Mouse (Mus musculus) lung, embryonic 14.5 days (tissue): ENCODE measurements around the gene Ppp4r3b. TPM values are rescaled to one million over a fixed set of nuclear protein-coding genes. Genes with fewer than 3 reads are reported as not detected.

Source experiments
- ATAC-seq: fragments of 200-750 bp; cut with Nextera tagmentation; 2 replicates; pipeline ENCODE4 v1.8.0; 2017; ENCODE audit warnings: mild to moderate bottlenecking, moderate TSS enrichment, moderate library complexity; ENCODE audit not compliant: insufficient read depth
- DNase-seq: peaks from one replicate; pipeline ENCODE4 v3.0.0-alpha.2; 2015
- H3K27ac ChIP-seq: fragments of 300-500 bp; sonication (generic); 2 replicates; pipeline ENCODE4 v1.5.1; 2014; ENCODE audit warnings: low read depth, mild to moderate bottlenecking, moderate library complexity
- H3K27me3 ChIP-seq: fragments of 300-500 bp; sonication (generic); 2 replicates; pipeline ENCODE4 v1.6.1; 2014; ENCODE audit warnings: low read length, control low read depth; ENCODE audit not compliant: insufficient read depth
- H3K36me3 ChIP-seq: fragments of 300-500 bp; sonication (generic); 2 replicates; pipeline ENCODE4 v1.6.1; 2014; ENCODE audit warnings: control low read depth; ENCODE audit not compliant: insufficient read depth
- H3K4me1 ChIP-seq: fragments of 300-500 bp; sonication (generic); 2 replicates; pipeline ENCODE4 v1.6.1; 2014; ENCODE audit warnings: antibody characterized with exemption, control low read depth; ENCODE audit not compliant: insufficient read depth
- H3K4me2 ChIP-seq: fragments of 300-500 bp; sonication (generic); 2 replicates; pipeline ENCODE4 v1.6.1; 2014; ENCODE audit warnings: mild to moderate bottlenecking
- H3K4me3 ChIP-seq: fragments of 300-500 bp; sonication (generic); 2 replicates; pipeline ENCODE4 v1.5.1; 2014; ENCODE audit warnings: low read depth, low read length
- H3K9ac ChIP-seq: fragments of 300-500 bp; sonication (generic); 2 replicates; pipeline ENCODE4 v1.6.1; 2014
- H3K9me3 ChIP-seq: fragments of 300-500 bp; sonication (generic); 2 replicates; pipeline ENCODE4 v1.6.1; 2016; ENCODE audit warnings: low read depth, low read length, control low read depth
- CTCF ChIP-seq: IDR thresholded peaks from 2 replicates; pipeline ENCODE4 v1.5.1; 2016; ENCODE audit warnings: antibody characterized with exemption, low read depth
- WGBS: fragments of 180-500 bp; shearing (Covaris S2); extraction: QIAGEN DNeasy Blood & Tissue Kit; methylation state at CpG from one replicate; pipeline ENCODE4 v1.1.7; 2014; 5-methylcytosine and 5-hydroxymethylcytosine counted together
- polyA plus RNA-seq: library from polyadenylated mRNA; unstranded; fragments of >200 nt; fragmentation: Nextera tagmentation; extraction: Ambion mirVana; gene quantifications from 2 replicates; pipeline ENCODE4 v1.2.1, GENCODE M21; 2014

Gene Ppp4r3b
- polyA plus RNA-seq, 1 experiment from 2014 or later = 84.6 TPM

DNA sequence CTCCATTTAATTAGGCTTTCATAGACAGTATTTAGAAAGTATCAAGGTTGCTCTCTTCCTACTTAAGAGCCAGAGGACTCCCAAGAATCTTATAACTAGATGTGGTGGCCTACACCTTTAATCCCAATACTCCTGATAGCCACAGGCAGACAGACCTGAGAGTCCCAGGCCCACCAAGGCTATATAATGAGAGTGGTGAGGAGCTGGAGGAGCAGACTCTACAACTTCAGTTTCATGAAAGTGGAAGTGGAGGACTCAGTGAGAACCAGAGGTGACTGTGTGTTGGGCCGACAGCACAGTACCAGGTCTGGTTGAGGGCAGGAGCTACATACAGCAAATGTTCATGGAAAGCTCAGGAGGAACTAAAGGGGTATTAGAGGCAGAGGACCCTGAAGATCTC lies 75.0 kb downstream of the Ppp4r3b start:
- Histone ChIP-seq H3K4me1 (peaks cover 7% of the 10 kb centered on the region; the same call in 1 of the 2 replicates), H3K27ac (no peak overlapping the region), H3K9me3 (no peaks in the 10 kb centered on the region), H3K4me2 (peak overlapping the region; percentile 84), H3K36me3 (peaks cover 8% of the 10 kb centered on the region), H3K9ac (no peak overlapping the region), H3K4me3 (peak overlapping the region; percentile 59), H3K27me3 (no peaks in the 10 kb centered on the region)
- ATAC-seq = peak; percentile 19; the same call in 1 of the 2 replicates
- TF ChIP-seq CTCF = no peak
- WGBS = 100% methylated on average over 1 of the region's 1 CpGs
- no peak for DNase-seq

DNA sequence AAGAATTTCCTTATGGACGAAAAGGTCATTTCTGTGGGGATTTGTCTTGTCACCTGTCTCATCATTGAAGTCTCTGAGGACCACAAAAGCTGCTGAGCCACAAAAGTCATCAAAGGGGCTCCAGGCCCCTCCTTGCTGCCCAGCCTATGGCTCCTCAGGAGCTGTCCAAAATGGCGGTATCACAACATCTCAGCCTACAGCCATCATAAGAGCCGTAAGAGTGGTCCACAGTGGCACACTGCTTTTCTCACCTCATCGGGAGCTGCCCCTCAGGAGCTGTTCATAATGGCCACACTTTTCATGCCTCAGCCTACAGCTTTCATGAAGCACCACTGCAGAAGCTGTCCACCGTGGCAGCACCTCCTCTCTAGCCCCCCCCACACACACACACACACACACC lies 75.7 kb downstream of the Ppp4r3b start:
- H3K27me3 ChIP-seq = no peaks in the 10 kb centered on the region
- no peak overlapping the region for H3K4me2 ChIP-seq
- H3K9ac ChIP-seq = no peak overlapping the region
- ATAC-seq (no peak), DNase-seq (no peak)
- no peak overlapping the region for H3K27ac ChIP-seq
- H3K4me3 ChIP-seq = no peak overlapping the region
- H3K36me3 ChIP-seq = peaks cover 4% of the 10 kb centered on the region; the same call in 1 of the 2 replicates
- WGBS = 98% methylated on average over 5 of the region's 5 CpGs
- peaks cover 7% of the 10 kb centered on the region; the same call in 1 of the 2 replicates for H3K4me1 ChIP-seq
- no peaks in the 10 kb centered on the region for H3K9me3 ChIP-seq
- no peak for TF ChIP-seq CTCF

DNA sequence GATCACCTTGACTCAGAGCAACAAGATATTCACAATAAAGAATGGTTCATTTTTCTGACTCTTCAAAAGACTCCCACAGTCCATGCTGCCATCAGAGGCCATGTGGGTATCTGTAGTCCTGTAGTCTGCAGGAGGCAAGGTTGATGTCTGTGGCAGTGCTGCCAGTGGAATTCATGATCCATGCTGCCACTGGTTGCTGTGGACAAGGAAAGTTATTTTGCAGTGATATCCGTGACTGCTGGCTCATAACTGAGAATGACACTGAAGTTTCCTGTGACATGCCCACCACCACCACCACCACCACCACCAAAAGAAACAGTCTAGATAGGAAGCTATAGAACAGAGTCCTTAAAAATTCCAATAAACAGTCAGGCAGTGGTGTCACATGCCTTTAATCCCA lies 82.0 kb downstream of the Ppp4r3b start:
- DNase-seq (no peak), ATAC-seq (no peak)
- TF ChIP-seq CTCF = no peak
- Histone ChIP-seq H3K27ac (no peak overlapping the region), H3K9ac (no peak overlapping the region), H3K9me3 (no peaks in the 10 kb centered on the region), H3K36me3 (no peaks in the 10 kb centered on the region), H3K4me1 (no peaks in the 10 kb centered on the region), H3K27me3 (no peaks in the 10 kb centered on the region), H3K4me3 (no peak overlapping the region), H3K4me2 (no peak overlapping the region)
- 77% methylated on average over 1 of the region's 1 CpGs for WGBS

DNA sequence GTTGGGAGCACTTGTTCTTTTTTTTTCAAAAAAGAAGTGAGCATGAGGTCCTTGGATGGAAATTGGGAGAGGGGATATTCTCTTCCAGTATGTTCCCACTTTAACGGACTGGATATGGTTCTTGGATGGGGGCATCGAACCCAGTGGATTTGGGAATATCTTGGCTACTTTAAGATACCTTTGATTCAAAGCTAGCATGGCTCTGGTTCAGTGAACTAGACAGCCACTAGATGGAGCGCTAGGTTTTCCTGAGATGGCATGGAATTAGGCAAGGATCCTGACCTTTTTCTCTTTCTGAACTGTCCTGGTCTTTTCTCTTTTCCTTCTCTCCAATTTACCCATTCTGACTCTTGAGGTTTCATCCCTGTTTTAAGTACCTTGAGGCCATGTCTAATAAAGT lies 95.1 kb downstream of the Ppp4r3b start:
- Histone ChIP-seq H3K4me1 (no peaks in the 10 kb centered on the region), H3K27ac (no peak overlapping the region), H3K27me3 (no peaks in the 10 kb centered on the region), H3K4me2 (no peak overlapping the region), H3K36me3 (no peaks in the 10 kb centered on the region), H3K9ac (no peak overlapping the region), H3K9me3 (no peaks in the 10 kb centered on the region), H3K4me3 (no peak overlapping the region)
- WGBS = 23% methylated on average over 3 of the region's 3 CpGs
- no peak for ATAC-seq
- DNase-seq = peak; percentile 84
- TF ChIP-seq CTCF = peak; percentile 79

Other genes starting within 250 kb of the Ppp4r3b start
- 42.0 and 43.2 TPM in 2 replicates for gene Pnpt1, start 42.1 kb upstream of the Ppp4r3b start, polyA plus RNA-seq
- gene Cfap36, start 74.5 kb downstream of the Ppp4r3b start, polyA plus RNA-seq = 57.9 and 58.7 TPM in 2 replicates
- 33.7 and 35.4 TPM in 2 replicates for gene Ccdc88a, start 200.8 kb downstream of the Ppp4r3b start, polyA plus RNA-seq